Mouse (Mus musculus): ENCODE measurements around the gene Oxld1.

The Oxld1 gene

DNA sequence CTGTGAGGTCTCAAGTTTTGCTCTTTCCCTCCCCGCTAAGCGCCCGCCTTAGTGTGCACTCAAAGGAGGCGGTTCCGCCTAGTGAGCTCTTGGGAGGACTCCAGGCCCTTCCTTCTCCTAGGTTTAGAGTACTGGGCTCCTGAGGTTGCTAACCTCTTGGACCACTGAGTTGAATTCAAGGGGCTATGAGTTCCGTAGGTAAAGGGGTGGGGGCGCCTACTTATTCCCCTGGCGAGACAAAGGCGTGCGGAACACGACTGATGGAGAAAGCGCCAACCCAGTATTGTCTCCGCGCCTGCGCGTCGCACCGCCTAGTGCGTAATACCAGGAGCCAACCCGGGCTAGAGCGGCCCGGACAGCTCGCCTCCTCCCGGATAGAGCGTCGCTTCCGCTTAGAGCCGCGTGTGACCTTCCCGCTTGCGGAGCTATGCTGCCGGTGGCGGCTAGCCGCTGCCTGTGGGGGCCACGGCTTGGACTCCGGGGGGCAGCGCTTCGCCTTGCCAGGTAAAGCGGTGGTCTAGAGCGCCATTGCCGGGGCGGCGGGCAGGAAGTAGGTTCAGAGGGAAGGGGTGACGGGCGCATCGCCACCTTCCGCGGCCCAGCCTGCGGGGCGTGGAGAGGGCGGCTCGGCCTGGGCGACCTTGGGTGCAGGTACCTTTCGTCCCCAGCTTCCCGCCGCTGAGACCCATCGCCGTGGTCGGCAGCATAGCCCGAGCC lies 26.6 kb upstream of the Oxld1 start, which contains the start of gene Mrpl12:
Gene Mrpl12 (plus strand): TSS at position 349 of the 717 bp plus-strand sequence.
- peak; percentile 89 for DNase-seq (ENCODE audit: low read depth, low spot score)

- DNase-seq (ENCODE audit: low read depth, low spot score), result no peak
These were observed 25.6 kb upstream of the Oxld1 start for GRCm38 (mm10) chr11:120483448-120483934.

DNA sequence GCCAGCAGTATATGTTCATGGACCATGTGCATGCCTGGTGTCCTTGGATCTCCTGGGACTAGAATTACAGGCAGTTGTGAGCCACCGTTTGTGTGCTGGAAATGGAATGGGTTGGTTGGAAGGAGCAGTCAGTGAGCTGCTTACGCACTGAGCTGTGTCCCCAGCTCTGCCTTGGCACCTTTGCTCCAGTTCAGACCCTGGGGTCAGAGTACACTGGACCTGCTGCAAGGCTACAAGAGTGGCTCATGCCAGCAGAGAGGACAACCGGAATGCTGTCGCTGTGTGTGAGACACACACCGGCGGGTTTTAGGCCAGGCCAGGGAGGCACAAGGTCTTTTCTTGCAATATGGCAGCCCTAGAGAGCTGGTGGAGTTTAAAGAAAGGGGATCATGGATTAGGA lies 14.2 kb upstream of the Oxld1 start:
- no peak for DNase-seq (ENCODE audit: low read depth, low spot score)

DNA sequence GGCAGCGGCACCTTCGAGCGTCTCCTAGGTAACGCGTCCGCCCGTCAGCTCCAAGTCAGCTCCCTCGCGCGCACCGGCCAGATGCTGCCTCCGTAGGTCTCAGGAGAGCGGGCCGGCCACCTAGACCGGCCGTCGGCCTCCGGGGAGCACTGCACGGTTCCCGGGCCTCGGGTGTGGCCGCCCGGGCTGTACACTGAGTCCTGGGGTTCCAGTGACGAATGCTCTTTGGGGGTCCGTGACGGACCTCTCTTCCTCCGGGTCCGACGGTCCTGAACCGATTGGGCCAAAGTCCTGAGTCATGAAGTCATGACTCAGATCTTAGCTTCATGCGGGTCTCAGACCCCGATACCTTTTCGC lies 9.8 kb upstream of the Oxld1 start:
- no peak for DNase-seq (ENCODE audit: low read depth, low spot score)

- DNase-seq (ENCODE audit: low read depth, low spot score), result peak; percentile 99
These were observed 9.3 kb upstream of the Oxld1 start, which contains the start of gene Arl16 for GRCm38 (mm10) chr11:120467051-120467735. Arl16 (minus strand) TSS chr11:120467607.

GRCm38 (mm10) chr11:120465521-120465920 lies 7.7 kb upstream of the Oxld1 start:
- no peak for DNase-seq (ENCODE audit: low read depth, low spot score)

GRCm38 (mm10) chr11:120464365-120464764 lies 6.5 kb upstream of the Oxld1 start:
- no peak for DNase-seq (ENCODE audit: low read depth, low spot score)

DNA sequence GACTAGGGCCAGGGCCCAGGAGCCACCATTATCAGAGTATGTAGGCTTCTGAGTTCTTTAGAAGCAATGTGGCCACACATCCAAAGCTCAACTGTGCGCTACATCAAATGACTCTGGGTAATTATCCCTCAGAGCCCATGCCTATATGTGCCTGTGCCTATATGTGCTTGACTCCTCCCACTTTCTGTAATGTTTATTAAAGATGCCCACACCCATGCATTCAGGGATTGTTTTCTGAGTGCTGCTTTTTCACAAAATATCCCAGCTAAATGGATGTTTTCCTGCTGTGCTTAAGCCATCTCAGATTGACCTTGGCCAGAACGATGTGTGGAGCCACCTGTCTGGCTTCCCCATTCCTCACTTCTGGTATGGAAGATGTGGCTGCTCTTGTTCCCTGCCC lies 5.7 kb upstream of the Oxld1 start:
- no peak for DNase-seq (ENCODE audit: low read depth, low spot score)

DNA sequence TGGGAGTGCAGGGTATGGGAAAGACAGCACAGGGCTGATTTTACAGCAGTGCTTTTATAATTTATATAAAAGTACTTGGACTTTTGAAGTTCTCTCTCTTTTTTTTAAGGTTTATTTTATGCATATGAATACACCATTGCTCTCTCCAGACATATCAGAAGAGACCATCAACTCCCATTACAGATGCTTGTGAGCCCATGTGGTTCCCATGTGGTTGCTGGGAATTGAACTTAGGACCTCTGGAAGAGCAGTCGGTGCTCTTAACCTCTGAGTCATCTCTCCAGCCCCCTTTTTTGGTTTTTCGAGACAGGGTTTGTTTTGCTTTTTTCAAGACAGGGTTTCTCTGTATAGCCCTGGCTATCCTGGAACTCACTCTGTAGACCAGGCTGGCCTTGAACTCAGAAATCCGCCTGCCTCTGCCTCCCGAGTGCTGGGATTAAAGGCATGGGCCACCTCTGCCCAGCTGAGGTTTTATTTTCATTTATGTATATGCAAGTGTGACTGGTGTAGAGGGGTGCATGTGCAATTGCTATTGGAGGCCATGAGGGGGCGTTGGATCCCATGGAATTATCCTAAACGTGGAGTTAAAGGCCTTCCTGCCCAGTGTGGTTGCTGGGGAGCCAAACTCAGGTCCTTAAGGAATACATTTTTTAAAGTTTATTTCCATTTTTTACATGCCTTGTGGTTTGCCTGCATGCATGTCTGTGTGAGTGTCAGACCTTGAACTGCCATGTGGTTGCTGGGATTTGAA lies 1.2 kb upstream of the Oxld1 start:
- no peak for DNase-seq (ENCODE audit: low read depth, low spot score)

DNA sequence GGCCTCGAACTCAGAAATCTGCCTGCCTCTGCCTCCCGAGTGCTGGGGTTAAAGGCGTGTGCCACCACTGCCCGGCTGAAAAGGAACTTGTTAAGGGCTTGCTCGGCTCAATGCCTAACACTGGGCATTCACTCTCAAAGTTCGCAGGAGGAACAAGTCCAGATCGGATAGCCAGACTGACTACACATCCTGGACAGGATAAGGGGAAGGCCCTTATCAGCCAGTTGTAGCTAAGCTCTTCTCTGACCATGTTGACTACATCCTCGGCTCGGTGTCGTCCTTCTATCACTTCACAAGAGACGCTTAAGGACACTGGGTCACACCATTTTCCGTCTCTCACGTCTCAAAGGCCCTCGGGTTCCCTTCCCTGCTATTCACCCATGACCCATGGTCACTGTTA lies 498 bp downstream of the Oxld1 start:
- no peak for DNase-seq (ENCODE audit: low read depth, low spot score)

GRCm38 (mm10) chr11:120455413-120455812 lies 2.5 kb downstream of the Oxld1 start:
- DNase-seq (ENCODE audit: low read depth, low spot score), result no peak

- no peak for DNase-seq (ENCODE audit: low read depth, low spot score)
These were observed 2.9 kb downstream of the Oxld1 start for GRCm38 (mm10) chr11:120454965-120455364.

DNA sequence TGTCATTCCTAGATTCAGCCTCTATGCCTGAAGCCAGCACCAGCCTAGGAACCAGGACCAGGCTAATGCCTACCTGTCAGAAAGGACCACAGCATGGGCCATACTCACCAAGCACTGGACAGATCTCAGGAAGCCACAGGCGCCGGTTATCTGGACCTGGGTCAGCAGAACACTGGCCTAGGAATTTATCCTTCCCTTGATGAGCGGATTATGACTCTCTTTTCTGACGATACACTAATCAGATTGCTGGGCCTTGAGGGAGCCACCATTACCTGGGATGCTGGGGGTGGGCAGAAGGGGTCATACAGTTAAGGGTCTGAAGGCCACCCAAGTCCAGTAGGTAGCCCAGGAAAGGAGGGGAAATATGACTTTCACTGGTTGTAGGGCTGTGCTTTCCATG lies 4.6 kb downstream of the Oxld1 start, which contains the start of gene Pde6g:
Gene Pde6g (minus strand): TSS at position 195 of the 400 bp plus-strand sequence.
- no peak for DNase-seq (ENCODE audit: low read depth, low spot score)

DNA sequence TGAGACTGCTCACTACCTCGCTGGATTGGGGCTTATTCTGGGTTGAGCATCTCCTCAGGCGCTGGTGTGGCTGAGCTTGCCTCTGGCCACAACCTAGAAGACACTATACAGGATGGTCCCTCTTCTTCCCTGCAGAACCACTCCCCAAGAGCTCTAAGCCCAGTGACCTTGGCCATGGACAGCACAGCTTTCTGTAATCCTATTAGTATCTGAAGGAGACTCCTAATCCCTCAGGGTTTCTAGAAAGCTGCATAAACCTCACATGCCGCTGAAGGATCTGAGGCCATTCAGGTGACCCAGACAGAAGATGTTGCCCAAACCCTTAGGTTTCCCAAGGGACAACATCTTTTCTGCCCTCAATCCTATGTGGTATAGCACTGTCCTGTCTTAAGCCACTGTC lies 5.6 kb downstream of the Oxld1 start:
- no peak for DNase-seq (ENCODE audit: low read depth, low spot score)

DNA sequence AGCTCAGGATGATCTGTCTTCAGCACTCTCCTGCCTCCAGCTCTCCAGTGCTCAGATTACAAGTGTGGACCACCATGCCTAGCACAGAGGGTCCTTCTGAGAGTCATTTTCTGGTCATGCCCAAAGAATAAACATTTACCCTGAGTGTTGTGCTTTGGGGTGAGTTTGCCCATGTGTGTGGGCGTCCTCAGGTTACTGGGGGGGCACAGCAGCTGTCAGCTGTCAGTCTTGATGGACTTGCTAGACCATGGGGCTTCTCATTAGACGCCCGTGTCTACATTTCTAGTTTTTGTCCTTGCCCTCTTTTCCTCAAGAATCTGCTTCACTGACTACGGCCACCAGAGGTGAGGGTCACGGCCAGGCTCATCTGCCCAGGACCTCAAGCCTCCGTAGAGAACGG lies 10.7 kb downstream of the Oxld1 start:
- no peak for DNase-seq (ENCODE audit: low read depth, low spot score)

GRCm38 (mm10) chr11:120445475-120445874 lies 12.4 kb downstream of the Oxld1 start:
- DNase-seq (ENCODE audit: low read depth, low spot score), result no peak

DNA sequence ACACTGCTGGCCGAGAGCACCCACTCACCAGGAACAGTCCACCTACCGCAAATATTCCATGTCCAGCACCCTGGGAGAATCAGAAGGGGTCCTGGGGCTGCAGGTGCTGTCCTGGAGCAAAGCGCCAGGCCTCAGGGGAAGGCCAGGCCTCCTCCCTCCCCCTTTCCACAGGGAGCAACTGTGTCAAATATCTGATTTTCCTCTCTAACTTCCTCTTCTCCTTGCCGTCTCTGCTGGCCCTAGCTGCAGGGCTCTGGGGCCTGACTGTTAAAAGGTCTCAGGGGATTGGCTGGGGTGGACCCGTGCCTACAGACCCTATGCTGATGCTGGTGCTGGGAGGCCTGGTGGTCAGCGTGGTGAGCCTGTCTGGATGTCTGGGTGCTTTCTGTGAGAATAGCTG lies 13.8 kb downstream of the Oxld1 start:
- DNase-seq (ENCODE audit: low read depth, low spot score), result no peak

GRCm38 (mm10) chr11:120442765-120443280 lies 15.0 kb downstream of the Oxld1 start:
- no peak for DNase-seq (ENCODE audit: low read depth, low spot score)

- no peak for DNase-seq (ENCODE audit: low read depth, low spot score)
These were observed 15.5 kb downstream of the Oxld1 start, which contains the start of gene Tspan10 for GRCm38 (mm10) chr11:120442344-120442743. Tspan10 (plus strand) TSS chr11:120442644.

- DNase-seq (ENCODE audit: low read depth, low spot score), result no peak
These were observed 19.9 kb downstream of the Oxld1 start for GRCm38 (mm10) chr11:120437857-120438385.

GRCm38 (mm10) chr11:120437152-120437856 lies 20.6 kb downstream of the Oxld1 start, which contains the start of gene Nploc4:
Nploc4 (minus strand) TSS chr11:120437708.
- DNase-seq (ENCODE audit: low read depth, low spot score), result peak; percentile 84
